Mouse (Mus musculus): ENCODE data around the gene Fbn1.

Fbn1 gene

GRCm38 (mm10) chr2:125456059-125456789 is 51.6 kb downstream of the Fbn1 start:
- DNase-seq (ENCODE audit: low read depth, low spot score) = no peak

- DNase-seq (ENCODE audit: low read depth, low spot score) = no peak
Measured at GRCm38 (mm10) chr2:125454781-125455180, 53.0 kb downstream of the Fbn1 start.

- no peak for DNase-seq (ENCODE audit: low read depth, low spot score)
Measured at GRCm38 (mm10) chr2:125452369-125453097, 55.3 kb downstream of the Fbn1 start.

- DNase-seq (ENCODE audit: low read depth, low spot score) = no peak
Measured at GRCm38 (mm10) chr2:125449361-125449760, 58.4 kb downstream of the Fbn1 start.

GRCm38 (mm10) chr2:125448881-125449280 is 58.9 kb downstream of the Fbn1 start:
- no peak for DNase-seq (ENCODE audit: low read depth, low spot score)

GRCm38 (mm10) chr2:125447274-125447898 is 60.4 kb downstream of the Fbn1 start:
- no peak for DNase-seq (ENCODE audit: low read depth, low spot score)

- no peak for DNase-seq (ENCODE audit: low read depth, low spot score)
Measured at GRCm38 (mm10) chr2:125438381-125438780, 69.4 kb downstream of the Fbn1 start.

GRCm38 (mm10) chr2:125436240-125436639 is 71.6 kb downstream of the Fbn1 start:
- DNase-seq (ENCODE audit: low read depth, low spot score) = no peak

GRCm38 (mm10) chr2:125433524-125433923 is 74.3 kb downstream of the Fbn1 start:
- DNase-seq (ENCODE audit: low read depth, low spot score) = no peak

- no peak for DNase-seq (ENCODE audit: low read depth, low spot score)
Measured at GRCm38 (mm10) chr2:125431491-125431890, 76.3 kb downstream of the Fbn1 start.

GRCm38 (mm10) chr2:125428811-125429438 is 78.9 kb downstream of the Fbn1 start:
- DNase-seq (ENCODE audit: low read depth, low spot score) = no peak

GRCm38 (mm10) chr2:125420604-125421003 is 87.2 kb downstream of the Fbn1 start:
- no peak for DNase-seq (ENCODE audit: low read depth, low spot score)

GRCm38 (mm10) chr2:125419681-125420080 is 88.1 kb downstream of the Fbn1 start:
- DNase-seq (ENCODE audit: low read depth, low spot score) = no peak

GRCm38 (mm10) chr2:125418546-125418945 is 89.2 kb downstream of the Fbn1 start:
- DNase-seq (ENCODE audit: low read depth, low spot score) = no peak

GRCm38 (mm10) chr2:125416541-125417245 is 91.1 kb downstream of the Fbn1 start:
- no peak for DNase-seq (ENCODE audit: low read depth, low spot score)

- DNase-seq (ENCODE audit: low read depth, low spot score) = peak; percentile 67
Measured at GRCm38 (mm10) chr2:125412351-125412750, 95.4 kb downstream of the Fbn1 start.

- no peak for DNase-seq (ENCODE audit: low read depth, low spot score)
Measured at GRCm38 (mm10) chr2:125411777-125412176, 96.0 kb downstream of the Fbn1 start.

- no peak for DNase-seq (ENCODE audit: low read depth, low spot score)
Measured at GRCm38 (mm10) chr2:125404509-125405105, 103.2 kb downstream of the Fbn1 start.

GRCm38 (mm10) chr2:125402276-125402675 is 105.5 kb downstream of the Fbn1 start:
- no peak for DNase-seq (ENCODE audit: low read depth, low spot score)

- no peak for DNase-seq (ENCODE audit: low read depth, low spot score)
Measured at GRCm38 (mm10) chr2:125400121-125400520, 107.7 kb downstream of the Fbn1 start.

GRCm38 (mm10) chr2:125397796-125398195 is 110.0 kb downstream of the Fbn1 start:
- DNase-seq (ENCODE audit: low read depth, low spot score) = no peak

All from R1 (cell line).